Mouse (Mus musculus) lung, embryonic 14.5 days (tissue): ENCODE results near the gene Scaf8. TPM values are rescaled to one million over a fixed set of nuclear protein-coding genes. Genes with fewer than 3 reads are reported as not detected.
A peak's percentile ranks its signal among the peaks of the same experiment; 100 is the strongest.
"Not testable (repeated sequence)": the region's sequence is repeated elsewhere in the genome, so short reads cannot be mapped to it uniquely, and the experiment has no call there.

ENCODE experiments used
- ATAC-seq: fragments of 200-750 bp; cut with Nextera tagmentation; 2 replicates; pipeline ENCODE4 v1.8.0; 2017; ENCODE audit warnings: mild to moderate bottlenecking, moderate TSS enrichment, moderate library complexity; ENCODE audit not compliant: insufficient read depth
- DNase-seq: peaks from one replicate; pipeline ENCODE4 v3.0.0-alpha.2; 2015
- H3K27ac ChIP-seq: fragments of 300-500 bp; sonication (generic); 2 replicates; pipeline ENCODE4 v1.5.1; 2014; ENCODE audit warnings: low read depth, mild to moderate bottlenecking, moderate library complexity
- H3K27me3 ChIP-seq: fragments of 300-500 bp; sonication (generic); 2 replicates; pipeline ENCODE4 v1.6.1; 2014; ENCODE audit warnings: low read length, control low read depth; ENCODE audit not compliant: insufficient read depth
- H3K36me3 ChIP-seq: fragments of 300-500 bp; sonication (generic); 2 replicates; pipeline ENCODE4 v1.6.1; 2014; ENCODE audit warnings: control low read depth; ENCODE audit not compliant: insufficient read depth
- H3K4me1 ChIP-seq: fragments of 300-500 bp; sonication (generic); 2 replicates; pipeline ENCODE4 v1.6.1; 2014; ENCODE audit warnings: antibody characterized with exemption, control low read depth; ENCODE audit not compliant: insufficient read depth
- H3K4me2 ChIP-seq: fragments of 300-500 bp; sonication (generic); 2 replicates; pipeline ENCODE4 v1.6.1; 2014; ENCODE audit warnings: mild to moderate bottlenecking
- H3K4me3 ChIP-seq: fragments of 300-500 bp; sonication (generic); 2 replicates; pipeline ENCODE4 v1.5.1; 2014; ENCODE audit warnings: low read depth, low read length
- H3K9ac ChIP-seq: fragments of 300-500 bp; sonication (generic); 2 replicates; pipeline ENCODE4 v1.6.1; 2014
- H3K9me3 ChIP-seq: fragments of 300-500 bp; sonication (generic); 2 replicates; pipeline ENCODE4 v1.6.1; 2016; ENCODE audit warnings: low read depth, low read length, control low read depth
- CTCF ChIP-seq: IDR thresholded peaks from 2 replicates; pipeline ENCODE4 v1.5.1; 2016; ENCODE audit warnings: antibody characterized with exemption, low read depth
- WGBS: fragments of 180-500 bp; shearing (Covaris S2); extraction: QIAGEN DNeasy Blood & Tissue Kit; methylation state at CpG from one replicate; pipeline ENCODE4 v1.1.7; 2014; 5-methylcytosine and 5-hydroxymethylcytosine counted together
- polyA plus RNA-seq: library from polyadenylated mRNA; unstranded; fragments of >200 nt; fragmentation: Nextera tagmentation; extraction: Ambion mirVana; gene quantifications from 2 replicates; pipeline ENCODE4 v1.2.1, GENCODE M21; 2014

Scaf8 gene
- polyA plus RNA-seq = 26.3 and 30.2 TPM in 2 replicates

- Histone ChIP-seq H3K9me3 (no peaks in the 10 kb centered on the region), H3K9ac (peak within 1 kb of the TSS; percentile 96), H3K27me3 (no peaks in the 10 kb centered on the region), H3K27ac (peak within 1 kb of the TSS; percentile 100), H3K4me2 (peak within 1 kb of the TSS; percentile 72), H3K4me1 (peaks cover 5% of the 10 kb centered on the region; the same call in 1 of the 2 replicates), H3K4me3 (peak within 1 kb of the TSS; percentile 92), H3K36me3 (0 out of 2 replicates have a peak, but pooled peaks cover 5% of the 10 kb centered on the region)
- DNase-seq (peak; percentile 96), ATAC-seq (peak; percentile 95)
- under 1% methylated on average over 81 of the region's 91 CpGs for WGBS
- peak; percentile 24 for TF ChIP-seq CTCF
These were observed at the start of gene Scaf8 for GRCm38 (mm10) chr17:3114720-3115379. Gene Scaf8 (plus strand): TSS chr17:3114972.

DNA sequence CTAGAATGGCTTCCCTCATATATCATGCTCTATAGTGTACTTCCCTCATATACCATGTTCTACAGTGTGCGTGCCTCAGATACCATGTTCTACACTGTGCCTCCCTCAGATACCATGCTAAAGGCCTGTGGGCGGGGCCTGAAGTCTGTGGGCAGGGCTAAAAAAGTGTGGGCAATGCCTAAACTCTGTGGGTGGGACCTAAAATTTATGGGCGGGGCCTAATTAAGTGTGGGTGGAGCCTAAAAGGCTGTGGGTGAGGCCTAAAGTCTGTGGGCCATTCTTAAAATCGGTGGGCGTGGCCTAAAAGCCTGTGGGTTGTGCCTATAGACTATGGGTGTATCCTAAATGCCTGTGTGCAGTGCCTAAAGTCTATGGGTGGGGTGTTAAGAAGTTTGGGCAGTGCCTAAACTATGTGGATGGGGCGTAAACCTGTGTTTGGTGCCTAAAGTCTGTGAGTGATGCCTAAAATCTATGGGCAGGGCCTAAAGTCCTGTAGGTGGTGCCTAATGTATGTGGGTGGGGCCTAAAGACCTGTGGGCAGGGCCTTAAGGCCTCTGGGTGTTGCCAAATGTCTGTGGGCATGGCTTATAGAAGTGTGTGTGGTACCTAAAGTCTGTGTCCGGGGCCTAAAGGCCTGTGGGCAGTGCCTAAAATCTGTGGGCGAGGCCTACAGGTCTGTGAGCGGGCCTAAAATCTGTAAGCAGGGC, 39.5 kb upstream of the Scaf8 start:
- H3K36me3 ChIP-seq = peaks cover 22% of the 10 kb centered on the region; the same call in 1 of the 2 replicates
- H3K4me2 ChIP-seq = no peak overlapping the region
- H3K27me3 ChIP-seq = no peaks in the 10 kb centered on the region
- H3K27ac ChIP-seq = no peak overlapping the region
- WGBS = 92% methylated on average over 9 of the region's 9 CpGs
- no peaks in the 10 kb centered on the region for H3K4me1 ChIP-seq
- no peak for TF ChIP-seq CTCF
- 0 out of 2 replicates have a peak, but pooled peaks cover 3% of the 10 kb centered on the region for H3K9me3 ChIP-seq
- H3K4me3 ChIP-seq = no peak overlapping the region
- DNase-seq (no peak), ATAC-seq (no peak)
- no peak overlapping the region for H3K9ac ChIP-seq

- H3K4me3 ChIP-seq = no peak overlapping the region
- 0 out of 2 replicates have a peak, but pooled peaks cover 3% of the 10 kb centered on the region for H3K9me3 ChIP-seq
- peaks cover 21% of the 10 kb centered on the region; the same call in 1 of the 2 replicates for H3K36me3 ChIP-seq
- no peak overlapping the region for H3K9ac ChIP-seq
- no peak overlapping the region for H3K27ac ChIP-seq
- 92% methylated on average over 4 of the region's 4 CpGs for WGBS
- ATAC-seq (no peak), DNase-seq (no peak)
- H3K27me3 ChIP-seq = no peaks in the 10 kb centered on the region
- no peaks in the 10 kb centered on the region for H3K4me1 ChIP-seq
- no peak overlapping the region for H3K4me2 ChIP-seq
- TF ChIP-seq CTCF = no peak
These were observed 38.9 kb upstream of the Scaf8 start for GRCm38 (mm10) chr17:3075873-3076245.

DNA sequence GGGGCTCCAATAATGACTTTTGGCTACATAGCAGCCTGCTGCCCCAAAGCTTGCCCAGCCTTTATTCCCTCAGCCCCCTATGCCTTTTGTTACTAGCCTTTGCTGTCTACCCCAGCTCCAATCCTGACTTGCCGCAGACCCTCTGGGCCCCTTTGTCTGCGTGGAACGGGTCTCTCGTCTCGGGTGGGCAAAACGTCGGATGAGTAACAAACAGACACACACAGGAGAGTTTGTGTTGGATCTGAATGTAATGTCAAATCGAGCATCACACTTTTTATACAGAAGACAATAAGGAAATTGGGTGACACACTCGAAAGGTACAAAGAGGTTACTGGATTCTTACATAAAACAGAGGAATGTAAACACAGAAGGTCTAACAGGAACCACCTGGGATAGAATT, 36.8 kb upstream of the Scaf8 start:
- H3K4me2 ChIP-seq, H3K9me3 ChIP-seq, H3K4me3 ChIP-seq, H3K27me3 ChIP-seq, H3K9ac ChIP-seq, H3K4me1 ChIP-seq, DNase-seq, ATAC-seq, H3K27ac ChIP-seq: not testable (repeated sequence)
- 86% methylated on average over 9 of the region's 9 CpGs for WGBS
- peaks cover 13% of the 10 kb centered on the region; the same call in 1 of the 2 replicates for H3K36me3 ChIP-seq

GRCm38 (mm10) chr17:3080587-3081349, 34.0 kb upstream of the Scaf8 start:
- not testable (repeated sequence) for DNase-seq, H3K27ac ChIP-seq, H3K9me3 ChIP-seq, H3K9ac ChIP-seq, H3K36me3 ChIP-seq, ATAC-seq, H3K27me3 ChIP-seq, H3K4me1 ChIP-seq, H3K4me3 ChIP-seq, H3K4me2 ChIP-seq
- WGBS = 73% methylated on average over 7 of the region's 9 CpGs

DNA sequence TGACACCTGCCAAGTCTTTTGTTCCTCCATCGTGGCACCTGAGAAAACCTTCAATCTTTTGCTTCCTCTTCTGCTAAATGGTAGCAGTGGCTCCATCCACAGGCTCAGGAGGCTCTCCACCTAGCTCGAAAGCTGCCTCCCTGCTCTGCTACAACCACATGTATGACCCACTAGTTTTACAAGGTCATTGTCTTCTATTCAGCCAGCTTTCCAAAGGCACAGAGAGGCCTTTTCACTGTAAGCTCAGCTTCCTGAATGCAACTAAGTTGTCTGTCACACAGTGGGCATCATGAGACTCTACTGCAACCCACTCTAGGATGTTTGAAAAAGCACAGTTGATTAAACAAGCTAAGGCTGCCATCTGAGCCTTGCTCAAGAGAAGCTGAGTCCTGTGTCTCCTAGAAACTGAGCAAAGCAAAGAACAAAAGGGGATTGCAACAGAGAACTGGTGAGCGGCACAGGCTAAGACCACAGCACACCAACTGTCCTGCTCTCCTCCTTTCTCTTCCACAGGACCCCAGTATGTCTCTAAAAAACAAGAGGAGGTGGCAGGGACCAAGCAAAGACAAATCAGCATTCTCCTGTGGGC, 33.2 kb upstream of the Scaf8 start:
- not testable (repeated sequence) for H3K36me3 ChIP-seq, H3K27ac ChIP-seq, H3K27me3 ChIP-seq, H3K4me3 ChIP-seq, H3K9ac ChIP-seq, H3K4me1 ChIP-seq, DNase-seq, H3K4me2 ChIP-seq, H3K9me3 ChIP-seq
- peak; percentile 25 for ATAC-seq
- WGBS = 68% methylated on average over 2 of the region's 3 CpGs

GRCm38 (mm10) chr17:3082125-3082755, 32.5 kb upstream of the Scaf8 start:
- not testable (repeated sequence) for H3K4me1 ChIP-seq, H3K4me3 ChIP-seq, H3K27me3 ChIP-seq, H3K27ac ChIP-seq, H3K36me3 ChIP-seq, H3K9me3 ChIP-seq, H3K9ac ChIP-seq
- DNase-seq = peak; percentile 14
- WGBS = 68% methylated on average over 6 of the region's 9 CpGs
- peak; percentile 33 for ATAC-seq
- peak overlapping the region; percentile 44; the same call in 1 of the 2 replicates for H3K4me2 ChIP-seq
